Mouse (Mus musculus): ENCODE measurements at regions not wholly inside any gene's neighbourhood (a gene's known extent, or its start where the extent isn't known, plus 50 kb on each side); places are given as distances from the start of the nearest gene placed in this dataset.

GRCm38 (mm10) chr2:128521701-128522443 lies 69.1 kb upstream of the Spdye4c start:
- WGBS (ENCODE audit: insufficient replicate concordance): 49% methylated on average over 4 of the region's 4 CpGs
- Histone ChIP-seq H3K27me3 (no peaks in the 10 kb centered on the region), H3K9ac (no peak overlapping the region), H3K4me3 (replicated peaks) (no peak overlapping the region), H3K27ac (replicated peaks) (no peak overlapping the region), H3K4me2 (no peak overlapping the region), H3K9me3 (replicated peaks) (no peaks in the 10 kb centered on the region), H3K36me3 (replicated peaks) (no peaks in the 10 kb centered on the region), H3K4me1 (replicated peaks) (no peaks in the 10 kb centered on the region)
- no peak for ATAC-seq (ENCODE audit: insufficient read depth)

- Histone ChIP-seq H3K9me3 (replicated peaks) (no peaks in the 10 kb centered on the region), H3K36me3 (replicated peaks) (no peaks in the 10 kb centered on the region), H3K4me3 (replicated peaks) (no peak overlapping the region), H3K4me1 (replicated peaks) (no peaks in the 10 kb centered on the region), H3K27ac (replicated peaks) (no peak overlapping the region), H3K27me3 (no peaks in the 10 kb centered on the region), H3K4me2 (no peak overlapping the region), H3K9ac (no peak overlapping the region)
- 50% methylated on average over 4 of the region's 4 CpGs for WGBS (ENCODE audit: insufficient replicate concordance)
- ATAC-seq (ENCODE audit: insufficient read depth): no peak
Measured at GRCm38 (mm10) chr2:128523425-128524108, 67.4 kb upstream of the Spdye4c start.

- WGBS (ENCODE audit: insufficient replicate concordance): 42% methylated on average over 2 of the region's 2 CpGs
- Histone ChIP-seq H3K4me2 (no peak overlapping the region), H3K36me3 (replicated peaks) (no peaks in the 10 kb centered on the region), H3K27me3 (no peaks in the 10 kb centered on the region), H3K9me3 (replicated peaks) (no peaks in the 10 kb centered on the region), H3K4me3 (replicated peaks) (no peak overlapping the region), H3K9ac (no peak overlapping the region), H3K27ac (replicated peaks) (no peak overlapping the region), H3K4me1 (replicated peaks) (no peaks in the 10 kb centered on the region)
- ATAC-seq (ENCODE audit: insufficient read depth): no peak
Measured at GRCm38 (mm10) chr2:128526100-128526499, 64.9 kb upstream of the Spdye4c start.

- Histone ChIP-seq H3K27me3 (no peaks in the 10 kb centered on the region), H3K4me2 (no peak overlapping the region), H3K36me3 (replicated peaks) (no peaks in the 10 kb centered on the region), H3K4me1 (replicated peaks) (no peaks in the 10 kb centered on the region), H3K9me3 (replicated peaks) (no peaks in the 10 kb centered on the region), H3K27ac (replicated peaks) (no peak overlapping the region), H3K9ac (no peak overlapping the region), H3K4me3 (replicated peaks) (no peak overlapping the region)
- ATAC-seq (ENCODE audit: insufficient read depth): no peak
- 43% methylated on average over 3 of the region's 3 CpGs for WGBS (ENCODE audit: insufficient replicate concordance)
Measured at GRCm38 (mm10) chr2:128526883-128527344, 64.1 kb upstream of the Spdye4c start.

GRCm38 (mm10) chr2:128536294-128536693 lies 54.7 kb upstream of the Spdye4c start:
- Histone ChIP-seq H3K27me3 (no peaks in the 10 kb centered on the region), H3K9me3 (replicated peaks) (no peaks in the 10 kb centered on the region), H3K9ac (no peak overlapping the region), H3K4me3 (replicated peaks) (no peak overlapping the region), H3K4me2 (no peak overlapping the region), H3K4me1 (replicated peaks) (no peaks in the 10 kb centered on the region), H3K36me3 (replicated peaks) (no peaks in the 10 kb centered on the region), H3K27ac (replicated peaks) (no peak overlapping the region)
- 36% methylated on average over 3 of the region's 3 CpGs for WGBS (ENCODE audit: insufficient replicate concordance)
- ATAC-seq (ENCODE audit: insufficient read depth): no peak

GRCm38 (mm10) chr2:128537425-128537824 lies 53.6 kb upstream of the Spdye4c start:
- Histone ChIP-seq H3K4me2 (no peak overlapping the region), H3K9ac (no peak overlapping the region), H3K9me3 (replicated peaks) (no peaks in the 10 kb centered on the region), H3K4me3 (replicated peaks) (no peak overlapping the region), H3K36me3 (replicated peaks) (no peaks in the 10 kb centered on the region), H3K27me3 (no peaks in the 10 kb centered on the region), H3K4me1 (replicated peaks) (no peaks in the 10 kb centered on the region), H3K27ac (replicated peaks) (no peak overlapping the region)
- no peak for ATAC-seq (ENCODE audit: insufficient read depth)
- 45% methylated on average over 6 of the region's 6 CpGs for WGBS (ENCODE audit: insufficient replicate concordance)

- Histone ChIP-seq H3K9me3 (replicated peaks) (no peaks in the 10 kb centered on the region), H3K4me2 (no peak overlapping the region), H3K27me3 (no peaks in the 10 kb centered on the region), H3K27ac (replicated peaks) (no peak overlapping the region), H3K4me3 (replicated peaks) (no peak overlapping the region), H3K36me3 (replicated peaks) (no peaks in the 10 kb centered on the region), H3K4me1 (replicated peaks) (no peaks in the 10 kb centered on the region), H3K9ac (no peak overlapping the region)
- WGBS (ENCODE audit: insufficient replicate concordance): 72% methylated on average over 8 of the region's 8 CpGs
- no peak for ATAC-seq (ENCODE audit: insufficient read depth)
Measured at GRCm38 (mm10) chr2:128538736-128539135, 52.3 kb upstream of the Spdye4c start.
